Mouse (Mus musculus): ENCODE measurements around the gene Ablim1.

Gene Ablim1

DNA sequence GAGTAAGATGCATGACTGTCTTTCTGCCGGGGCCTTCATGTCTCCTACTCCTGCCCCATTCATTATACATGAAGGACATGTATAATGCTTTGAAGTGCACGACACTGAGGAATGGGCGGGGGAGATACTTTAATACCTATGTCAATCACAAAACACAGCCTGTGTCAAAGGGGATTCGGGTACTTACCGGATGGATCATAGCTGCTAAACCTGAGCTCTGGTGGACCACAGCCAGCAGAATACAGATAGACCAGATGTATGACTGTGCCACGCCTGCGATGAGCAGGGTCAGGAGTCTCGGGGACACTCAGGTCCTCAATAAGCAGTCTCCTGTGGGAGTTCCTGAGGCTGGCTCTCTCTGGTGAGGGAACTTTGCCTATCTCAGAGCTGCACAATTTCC lies 99.2 kb downstream of the Ablim1 start:
- no peak for DNase-seq

DNA sequence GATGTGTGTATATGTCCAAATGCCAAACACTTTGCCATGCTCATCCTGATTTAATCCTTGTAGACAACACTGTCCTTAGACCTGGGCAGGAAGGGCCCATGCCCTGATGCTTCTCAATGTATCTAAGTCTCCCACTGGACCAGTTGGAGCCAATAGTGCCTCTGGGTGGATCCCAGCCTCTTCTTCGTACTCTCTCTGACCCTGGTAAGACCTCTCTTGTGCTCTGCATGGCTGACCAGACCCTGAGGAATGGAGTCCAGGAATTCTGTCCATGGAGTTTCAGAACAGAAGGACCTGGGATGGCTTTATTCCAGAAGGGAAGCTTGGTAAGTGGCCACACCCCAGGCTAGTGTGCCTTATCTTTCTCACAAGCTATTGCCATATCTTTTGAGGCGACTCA lies 102.3 kb downstream of the Ablim1 start:
- DNase-seq, result no peak

DNA sequence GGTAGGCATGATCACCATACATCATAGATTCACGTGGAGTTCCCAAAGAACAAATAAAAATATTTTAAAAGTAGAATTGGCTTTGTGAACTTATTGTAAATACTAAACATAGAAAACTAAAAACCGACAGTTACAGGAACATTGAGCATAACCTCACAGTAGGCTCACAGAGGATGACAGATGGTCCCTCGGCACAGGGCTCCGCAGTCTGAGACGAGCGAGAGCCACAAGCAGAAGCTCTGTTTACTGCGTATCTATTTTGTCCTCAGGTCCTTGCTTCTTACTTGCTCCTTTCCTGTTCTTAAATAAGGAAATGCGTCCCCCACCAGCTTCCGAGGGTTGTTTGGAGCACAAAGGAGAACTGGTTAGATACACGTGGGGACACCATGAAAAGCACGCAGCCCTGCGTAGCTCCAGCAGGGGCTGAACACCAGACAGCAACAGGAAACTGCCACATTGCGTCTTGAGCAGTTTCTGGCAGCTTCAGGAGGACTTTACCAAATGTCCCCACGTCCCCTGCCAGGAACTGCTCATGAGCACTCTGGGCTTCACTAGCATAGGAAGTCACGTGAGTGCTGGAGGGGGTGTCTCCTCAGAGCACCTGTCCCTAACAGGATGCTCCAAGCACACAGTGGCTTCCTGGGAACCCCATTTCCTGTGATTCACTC lies 103.1 kb downstream of the Ablim1 start:
- DNase-seq, result peak; percentile 37 to 39

DNA sequence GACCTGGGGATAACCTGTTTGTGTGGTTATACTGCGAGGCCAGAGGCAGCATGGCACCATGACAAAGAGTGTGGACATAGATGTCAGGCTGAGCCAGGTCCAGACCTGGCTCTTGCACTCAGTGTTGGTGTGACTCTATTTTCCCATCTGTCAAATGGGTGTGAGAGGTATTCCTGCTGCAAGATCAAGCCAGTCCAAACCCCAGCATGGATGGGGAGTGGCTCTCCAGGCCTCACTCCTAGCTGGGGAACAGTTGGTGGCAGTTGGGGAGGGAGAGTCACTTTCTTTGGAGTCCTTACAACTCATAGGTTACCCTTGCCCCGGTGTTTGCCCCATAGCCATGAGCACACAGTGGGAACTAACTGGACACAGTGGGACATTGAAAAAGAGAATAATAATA lies 103.8 kb downstream of the Ablim1 start:
- DNase-seq, result no peak

DNA sequence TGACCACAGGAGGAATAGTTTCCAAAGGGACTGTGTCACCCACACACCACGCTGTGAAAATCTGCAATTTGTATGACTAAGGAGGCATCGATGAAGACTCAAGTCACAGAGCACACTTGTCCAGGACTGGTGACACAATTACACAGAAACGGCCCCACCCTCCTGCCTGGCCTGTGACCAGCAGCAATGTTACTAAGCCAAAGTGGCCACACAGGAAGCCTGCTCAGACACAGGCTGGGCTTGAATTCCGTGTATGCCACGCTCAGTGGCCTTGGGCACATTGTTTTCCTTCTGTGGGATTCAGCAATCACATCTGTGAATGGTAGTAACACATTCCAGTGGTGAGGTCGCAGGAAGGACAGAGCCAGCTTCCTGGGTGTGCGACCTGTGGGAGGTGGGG lies 110.6 kb downstream of the Ablim1 start:
- DNase-seq, result no peak

DNA sequence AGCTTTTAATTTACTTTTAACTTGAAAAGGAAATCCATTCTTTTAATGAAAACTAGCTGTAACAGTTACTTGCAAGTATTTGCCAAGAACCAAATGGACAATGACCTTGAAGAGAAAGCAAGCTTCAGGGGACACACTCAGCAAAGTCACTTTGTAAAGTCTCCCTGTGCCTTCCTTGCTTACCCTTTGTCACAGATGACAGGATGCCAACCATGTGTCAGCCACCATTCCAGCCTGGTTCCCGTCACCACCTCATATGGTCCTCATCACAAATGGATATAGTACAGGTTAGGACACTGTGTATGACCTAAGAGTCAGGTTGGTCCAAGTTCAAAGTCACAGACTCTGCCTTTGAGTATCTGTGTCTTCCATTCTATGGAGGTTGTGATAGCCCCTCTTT lies 112.2 kb downstream of the Ablim1 start:
- no peak for DNase-seq

DNA sequence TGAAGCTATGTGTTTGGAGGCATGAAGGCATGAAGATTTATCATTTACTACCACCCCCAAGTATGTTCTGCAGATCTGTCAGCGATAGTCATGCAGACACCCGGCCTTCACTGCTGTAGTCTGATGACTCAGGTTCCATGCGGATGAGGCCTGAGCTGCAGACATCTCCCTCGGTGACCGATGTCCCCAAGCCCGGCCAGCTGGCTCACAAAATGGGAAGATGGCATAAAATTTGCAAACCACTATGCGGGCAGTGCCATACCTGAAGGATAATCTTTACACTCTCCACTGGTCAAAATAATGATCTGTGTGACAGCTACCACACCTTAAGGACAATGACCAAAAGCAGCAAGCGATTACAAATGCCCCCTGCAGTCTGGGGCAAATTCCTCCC lies 113.6 kb downstream of the Ablim1 start:
- DNase-seq, result no peak

DNA sequence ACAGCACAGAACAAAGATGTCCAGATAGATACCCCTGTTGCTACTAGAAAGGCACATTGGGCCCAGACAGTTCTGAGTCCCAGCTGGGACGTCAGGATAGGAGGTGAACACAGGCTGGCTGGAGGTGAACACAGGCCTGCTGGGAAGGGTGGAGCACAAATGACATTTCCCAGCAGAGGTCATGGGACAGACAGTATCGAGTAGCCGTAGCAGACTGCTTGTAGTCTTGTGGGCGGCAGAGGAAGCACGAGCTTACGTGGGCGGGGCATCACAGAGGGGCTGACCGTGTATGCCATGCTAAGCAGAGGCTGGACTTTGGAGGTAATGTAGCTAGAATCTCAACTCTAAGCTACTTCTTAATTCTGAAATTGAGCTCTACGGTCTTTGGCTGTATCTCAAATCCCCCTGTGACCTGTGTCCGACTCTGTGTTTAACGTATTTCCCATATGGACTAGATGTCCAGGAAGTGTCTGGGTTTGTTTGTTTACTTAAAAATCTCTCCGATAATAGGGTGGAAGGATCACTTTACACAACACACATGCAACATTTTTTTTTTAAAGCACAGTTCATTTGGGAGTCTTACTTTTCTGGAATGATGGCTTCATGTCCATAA lies 114.1 kb downstream of the Ablim1 start:
- DNase-seq, result no peak

DNA sequence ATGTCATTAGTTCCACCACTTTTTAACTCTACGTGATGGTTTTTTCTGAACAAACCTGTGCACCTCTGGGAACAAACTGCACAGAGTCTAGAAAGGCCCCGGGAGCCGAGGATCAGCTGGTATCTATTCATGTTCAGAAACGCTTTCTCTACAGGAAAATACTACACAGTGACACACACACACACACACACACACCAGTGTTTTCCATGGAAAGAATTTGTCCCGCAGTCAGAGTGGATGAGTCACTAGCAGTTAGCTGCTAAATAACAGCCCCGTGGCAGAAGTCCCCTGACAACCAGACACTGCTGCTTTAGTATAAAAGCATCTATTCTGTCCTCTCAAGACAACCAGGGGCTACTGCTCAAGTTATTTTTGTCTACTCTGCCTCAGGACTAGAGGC lies 115.4 kb downstream of the Ablim1 start:
- DNase-seq, result no peak

DNA sequence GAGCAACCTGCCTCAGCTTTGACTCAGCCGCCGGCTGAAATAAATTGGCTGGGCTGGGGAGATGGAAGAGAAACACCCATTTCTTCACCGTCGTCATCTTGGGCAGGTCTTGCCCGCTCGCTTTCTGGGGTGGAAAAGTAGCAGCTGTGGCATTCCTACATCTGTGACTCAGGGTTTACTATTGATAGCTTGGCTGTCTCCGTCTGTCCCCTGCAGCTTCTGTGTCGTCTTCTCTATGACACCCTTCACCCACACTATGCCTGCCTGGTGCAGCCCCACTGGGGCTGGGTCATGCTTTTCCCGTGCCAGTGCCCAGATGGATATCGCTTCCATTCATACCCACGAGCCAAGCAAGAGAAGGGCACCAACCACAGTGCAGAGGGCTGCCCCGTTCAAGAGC lies 116.2 kb downstream of the Ablim1 start:
- no peak for DNase-seq

DNA sequence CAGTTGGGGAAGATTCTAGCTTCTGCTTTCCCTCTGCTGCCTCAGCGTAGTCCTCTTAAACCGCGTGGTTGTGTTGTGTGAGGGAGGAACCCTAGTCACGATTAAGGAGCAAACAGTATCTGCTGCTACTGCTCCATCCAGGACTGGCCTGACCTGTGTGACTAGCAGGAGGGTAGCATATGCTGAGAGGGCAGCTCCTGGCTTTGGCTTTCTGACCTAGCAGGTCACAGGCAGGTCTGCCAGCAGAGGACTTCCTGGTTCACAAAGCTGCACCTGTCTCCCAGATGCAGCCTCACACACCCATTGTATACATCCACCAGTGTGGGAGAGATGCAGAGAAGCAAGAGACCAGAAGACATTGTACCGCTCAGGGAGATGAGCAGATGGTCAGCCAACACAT lies 116.7 kb downstream of the Ablim1 start:
- no peak for DNase-seq

DNA sequence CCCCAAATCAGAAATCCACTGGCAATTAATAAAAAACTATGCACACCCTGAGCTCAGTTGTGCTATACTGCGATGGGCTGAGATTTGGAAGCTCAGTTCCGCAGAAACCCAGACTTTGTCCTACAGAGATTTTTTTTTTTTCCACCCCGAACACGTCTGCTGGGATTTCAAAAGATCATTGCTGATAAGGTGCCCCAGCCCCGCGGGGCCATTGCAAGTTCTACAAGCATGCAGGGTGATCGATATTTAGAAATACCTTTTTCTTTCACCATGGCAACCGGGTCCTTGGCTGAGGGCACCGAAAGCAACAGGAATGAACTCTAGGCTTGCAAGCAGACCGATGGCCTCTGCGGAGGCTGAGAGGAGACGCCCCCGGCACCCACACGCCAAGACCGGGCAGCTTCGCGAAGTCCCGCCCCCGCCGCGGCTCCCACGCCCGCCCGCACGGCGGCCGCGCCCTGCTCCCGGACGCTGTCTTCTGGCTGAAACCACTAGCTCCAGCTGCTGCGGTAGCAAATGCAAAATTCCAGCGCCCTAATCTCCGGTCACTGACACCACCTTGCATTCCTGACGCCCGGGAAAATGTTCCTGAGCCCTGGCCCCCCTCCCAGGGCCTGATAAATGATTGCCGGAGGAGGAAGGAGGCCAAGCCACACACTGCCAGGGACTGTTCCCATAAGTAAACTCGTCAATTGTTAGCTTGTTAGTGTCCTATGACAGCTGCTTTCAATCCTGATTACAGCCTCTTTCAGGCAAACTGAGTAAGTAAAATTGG lies 117.5 kb downstream of the Ablim1 start:
- DNase-seq, result peak; percentile 52 to 60

DNA sequence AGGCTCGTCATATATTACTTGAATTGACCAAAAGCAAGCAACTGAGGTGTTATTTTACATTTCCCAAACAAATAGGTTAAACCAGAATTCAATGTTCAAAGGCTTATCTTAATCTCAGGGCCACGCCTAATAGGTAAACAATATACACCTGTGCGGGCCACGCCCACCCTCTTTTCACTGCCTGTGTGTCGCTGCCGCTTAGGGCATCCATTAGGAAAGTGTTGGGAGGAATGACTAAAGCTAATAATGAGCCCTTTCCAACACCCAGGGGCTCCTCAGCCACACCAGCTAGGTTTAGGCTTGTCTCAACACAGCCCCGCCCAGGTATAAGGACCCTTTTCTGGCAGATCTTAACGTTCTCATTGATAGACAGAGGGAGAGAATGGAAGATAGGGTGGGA lies 118.1 kb downstream of the Ablim1 start:
- DNase-seq, result no peak

DNA sequence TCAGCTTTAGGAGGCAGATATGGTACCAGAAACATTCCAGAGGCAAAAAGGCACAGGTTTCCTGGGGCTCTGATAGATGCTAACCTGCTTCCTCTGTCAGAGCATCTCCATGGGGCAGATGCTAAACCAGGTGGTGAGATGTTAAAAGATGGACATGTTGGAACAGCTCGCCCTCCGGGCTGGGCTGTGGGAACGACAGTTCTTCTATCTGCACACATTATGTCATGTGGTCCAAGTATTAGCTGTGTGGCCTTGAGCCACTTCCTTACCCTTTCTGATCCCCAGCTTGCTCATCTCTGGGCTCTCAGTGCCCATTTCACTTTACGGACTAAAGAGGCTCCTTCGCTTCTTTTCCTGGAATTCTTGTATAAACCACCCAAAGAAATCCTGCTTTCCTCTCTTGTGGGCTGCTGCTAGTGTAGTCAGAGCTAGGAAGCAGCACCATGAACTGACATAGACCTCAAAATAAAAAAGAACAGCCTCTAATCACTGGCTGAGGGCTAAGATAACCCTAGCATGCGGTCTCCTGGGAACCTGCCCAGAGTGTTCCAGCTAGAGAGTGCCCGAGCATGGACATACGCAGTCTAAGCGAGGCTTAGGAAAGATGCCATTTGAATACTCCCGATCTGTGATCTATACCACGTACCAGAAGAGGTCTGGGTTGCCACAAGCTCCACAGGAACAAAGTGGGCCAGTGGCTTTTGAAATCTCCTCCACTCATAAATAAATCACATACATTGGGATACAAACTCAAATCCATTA lies 119.4 kb downstream of the Ablim1 start:
- DNase-seq, result no peak

DNA sequence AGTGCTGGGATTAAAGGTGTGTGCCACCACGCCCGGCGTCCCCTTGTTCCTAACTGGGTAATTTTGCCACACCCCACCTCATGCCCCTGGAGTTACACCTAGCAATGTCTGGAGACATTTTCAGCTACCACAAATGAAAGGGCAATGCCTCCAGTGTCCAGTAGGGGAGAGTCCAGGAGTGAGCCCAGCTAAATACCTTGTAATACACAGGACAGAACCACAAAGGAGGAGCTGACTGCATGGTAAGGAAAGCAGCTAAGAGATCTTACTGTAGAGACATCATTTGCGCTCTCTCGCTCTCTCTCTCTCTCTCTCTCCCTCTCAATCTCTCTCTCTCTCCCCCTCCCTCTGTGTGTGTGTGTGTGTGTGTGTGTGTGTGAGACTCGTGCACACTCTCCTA lies 120.8 kb downstream of the Ablim1 start:
- peak; percentile 38 to 50 for DNase-seq

DNA sequence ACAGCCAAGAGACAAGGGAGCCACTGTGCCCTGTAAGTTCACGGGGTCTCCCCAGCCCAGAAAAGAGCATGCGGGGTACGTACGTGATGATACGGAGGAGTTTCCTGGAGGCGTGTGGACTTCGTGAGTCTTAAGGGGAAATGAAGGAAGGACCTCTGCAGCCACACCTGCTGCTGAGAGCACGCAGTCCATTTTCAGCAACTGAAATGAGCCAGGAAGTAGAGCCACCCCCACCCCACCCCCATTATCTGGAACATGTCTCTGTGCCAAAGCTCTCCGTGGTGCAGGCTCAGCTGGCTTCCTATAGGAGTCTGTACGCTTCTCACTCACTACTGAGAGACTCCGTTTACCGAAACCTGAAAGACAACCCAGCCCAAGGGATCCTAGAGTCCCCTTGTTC lies 121.3 kb downstream of the Ablim1 start:
- DNase-seq, result no peak

DNA sequence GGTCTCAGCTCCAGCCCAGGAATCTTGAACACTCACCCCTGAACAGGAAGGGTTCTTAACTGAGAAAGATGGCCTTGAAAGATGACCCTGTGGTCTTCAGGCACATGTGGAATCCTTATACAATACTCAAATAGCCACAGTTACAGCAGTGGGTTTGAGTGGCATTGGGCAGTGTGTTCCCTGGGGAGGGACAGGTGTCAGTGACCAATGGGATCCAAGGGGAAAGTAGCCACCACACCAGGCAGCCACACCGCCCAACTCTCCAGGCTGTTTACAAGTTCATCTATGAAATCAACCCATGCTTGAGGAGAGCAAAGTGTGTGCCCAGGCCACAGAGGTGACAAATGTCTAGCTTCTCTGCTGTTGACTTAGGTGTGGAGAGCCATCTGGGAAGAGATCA lies 123.6 kb downstream of the Ablim1 start:
- DNase-seq, result no peak

DNA sequence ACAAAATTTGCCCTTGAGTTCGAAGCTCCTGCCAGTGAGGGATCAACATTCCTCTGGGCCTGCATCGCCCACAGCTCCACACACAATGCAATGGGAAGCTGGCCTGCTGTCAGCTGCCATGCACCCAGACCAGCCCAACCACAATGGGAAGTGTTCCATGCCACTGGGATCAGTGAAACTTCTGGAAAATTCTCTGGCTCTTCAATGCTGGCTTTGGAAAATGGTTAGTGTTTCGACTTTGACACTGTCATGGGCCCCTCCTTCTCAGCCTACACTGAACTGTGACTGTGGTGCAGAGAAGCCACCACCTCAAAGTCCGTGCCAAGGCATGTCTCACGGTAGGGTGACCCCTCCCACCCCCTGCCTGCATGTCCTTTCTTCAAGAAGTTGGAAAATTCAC lies 125.3 kb downstream of the Ablim1 start:
- DNase-seq, result no peak

DNA sequence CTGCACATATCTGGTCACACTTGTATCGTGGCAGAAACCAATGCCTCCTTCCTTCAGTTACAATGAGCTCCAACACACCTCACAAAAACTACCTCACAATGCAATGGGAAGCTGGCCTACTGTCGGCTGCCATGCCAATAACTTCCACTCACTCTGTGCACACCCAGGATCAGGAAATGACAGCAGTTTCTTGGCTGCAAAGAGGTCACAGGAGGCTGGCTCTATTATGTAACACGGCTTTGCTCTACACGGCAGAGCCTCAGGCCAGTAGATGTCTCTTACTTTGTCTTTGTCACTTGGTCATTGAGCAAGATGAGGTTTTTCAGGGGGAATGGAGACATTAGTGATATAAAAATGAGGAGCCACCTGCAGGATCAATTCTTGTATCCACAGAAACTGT lies 126.2 kb downstream of the Ablim1 start:
- no peak for DNase-seq

DNA sequence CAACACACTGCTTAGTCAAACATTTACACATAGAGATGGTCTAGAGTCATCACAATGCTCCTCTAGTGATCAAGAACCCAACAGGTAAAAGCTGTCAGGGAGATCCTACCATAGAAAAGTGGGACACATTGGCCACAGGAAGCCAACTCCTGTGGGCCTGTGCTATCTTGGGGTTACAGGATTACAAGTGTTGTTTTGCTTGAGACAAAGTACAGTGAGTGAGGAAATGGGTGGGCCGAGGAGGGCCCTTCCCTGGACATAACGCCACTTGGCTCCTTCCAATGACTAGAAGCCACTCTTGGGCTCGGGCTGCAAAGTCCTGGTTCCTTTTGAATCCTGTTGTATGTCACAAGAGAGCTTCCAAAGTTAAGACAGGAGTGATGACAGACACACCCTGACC lies 129.7 kb downstream of the Ablim1 start:
- no peak for DNase-seq

DNA sequence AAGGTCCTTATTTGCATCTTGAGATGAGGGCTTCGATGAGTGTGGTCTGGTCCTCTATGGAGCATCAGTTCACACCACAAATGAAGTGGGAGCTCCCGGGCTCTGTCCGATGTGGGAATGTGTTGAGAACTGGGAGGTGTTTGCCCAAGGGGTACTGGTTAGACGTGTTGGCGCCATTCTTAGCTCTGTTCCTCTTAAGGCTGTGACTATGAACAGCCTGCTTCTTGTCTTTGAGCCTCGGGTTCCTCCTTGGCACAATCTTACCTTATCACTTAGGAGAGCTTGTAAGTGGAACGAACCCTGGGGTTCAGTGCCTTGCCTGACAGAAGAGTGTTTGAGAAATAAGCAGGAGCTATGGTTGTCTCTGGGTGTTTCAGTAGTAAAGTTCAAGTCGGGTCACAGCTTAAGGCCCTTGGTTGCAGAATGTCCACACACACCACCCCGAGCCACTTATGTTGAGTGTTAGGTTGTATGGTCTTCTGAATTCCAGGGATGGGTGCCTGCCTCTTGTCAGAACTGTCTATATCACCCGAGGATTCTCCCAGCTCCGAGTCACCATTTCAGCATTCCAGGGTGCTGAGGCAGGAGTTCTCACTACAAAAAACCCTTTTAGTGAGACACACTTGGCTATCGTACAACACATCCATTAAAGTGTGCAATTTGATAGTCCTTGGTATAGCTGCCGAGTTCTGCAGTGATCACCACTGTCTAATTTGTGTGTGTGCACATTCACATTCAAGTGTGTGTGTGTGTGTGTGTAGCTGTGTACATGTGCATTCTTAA lies 131.6 kb downstream of the Ablim1 start:
- no peak for DNase-seq

DNA sequence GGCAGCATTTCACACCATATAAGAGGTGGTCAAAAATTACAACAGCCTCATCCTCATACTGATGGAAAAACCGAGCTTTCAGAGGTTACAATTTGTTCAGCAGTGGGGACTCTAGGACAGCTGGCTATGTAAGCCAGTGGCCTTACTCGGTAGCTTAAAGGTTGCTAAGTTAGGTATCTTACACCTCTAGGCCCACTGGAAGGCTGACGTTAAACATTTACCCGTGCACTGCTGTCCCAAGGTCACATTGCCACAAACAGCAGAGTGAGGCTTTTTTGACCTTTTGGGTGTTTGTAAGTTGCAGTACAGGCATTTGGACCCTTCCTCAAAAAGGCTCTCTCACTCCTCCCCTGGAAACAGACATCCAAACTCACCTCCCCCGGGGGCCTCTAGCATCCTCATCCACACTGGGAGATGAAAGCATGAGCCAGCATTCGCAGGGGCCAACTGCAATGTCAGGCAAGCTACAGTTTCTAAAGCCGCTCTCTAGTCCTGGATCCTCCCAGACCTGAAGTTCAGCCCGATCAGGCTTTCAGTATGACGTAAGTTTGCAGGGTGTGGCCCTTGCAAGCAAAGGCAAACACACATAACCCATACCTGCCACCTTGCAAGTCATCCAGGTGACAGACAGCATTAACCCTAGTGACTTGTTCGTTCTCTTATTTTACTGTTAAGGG lies 132.7 kb downstream of the Ablim1 start:
- DNase-seq, result no peak

Data from B cell, adult 2 months (primary cell).